Mouse (Mus musculus) kidney, postnatal 0 days (tissue): ENCODE measurements around the gene Prkcd. TPM values are rescaled to one million over a fixed set of nuclear protein-coding genes. Genes with fewer than 3 reads are reported as not detected.
A peak's percentile ranks its signal among the peaks of the same experiment; 100 is the strongest.

Experiments
- ATAC-seq: fragments of 200-750 bp; cut with Nextera tagmentation; replicated peaks from 2 replicates; pipeline ENCODE4 v1.8.0; 2017; ENCODE audit warnings: low read depth, moderate number of reproducible peaks, moderate TSS enrichment, moderate library complexity; ENCODE audit not compliant: low FRiP score
- DNase-seq: peaks from one replicate; pipeline ENCODE4 v3.0.0-alpha.2; 2016; ENCODE audit warnings: low spot score
- H3K27ac ChIP-seq: fragments of 300-500 bp; sonication (generic); 2 replicates; pipeline ENCODE4 v1.5.1; 2014; ENCODE audit warnings: mild to moderate bottlenecking
- H3K27me3 ChIP-seq: fragments of 300-500 bp; sonication (generic); 2 replicates; pipeline ENCODE4 v1.6.1; 2014; ENCODE audit warnings: low read length, mixed read lengths; ENCODE audit not compliant: insufficient read depth
- H3K36me3 ChIP-seq: fragments of 300-500 bp; sonication (generic); 2 replicates; pipeline ENCODE4 v1.6.1; 2014; ENCODE audit warnings: low read length, mixed read lengths; ENCODE audit not compliant: insufficient read depth
- H3K4me1 ChIP-seq: fragments of 300-500 bp; sonication (generic); replicated peaks from 2 replicates; pipeline ENCODE4 v1.6.1; 2014; ENCODE audit warnings: antibody characterized with exemption, low read length, mixed read lengths; ENCODE audit not compliant: insufficient read depth
- H3K4me2 ChIP-seq: fragments of 300-500 bp; sonication (generic); 2 replicates; pipeline ENCODE4 v1.6.1; 2014; ENCODE audit warnings: mild to moderate bottlenecking, low read length, moderate library complexity, mixed read lengths
- H3K4me3 ChIP-seq: fragments of 300-500 bp; sonication (generic); replicated peaks from 2 replicates; pipeline ENCODE4 v1.5.1; 2014; ENCODE audit warnings: low read depth, low read length
- H3K9ac ChIP-seq: fragments of 300-500 bp; sonication (generic); 2 replicates; pipeline ENCODE4 v1.6.1; 2014; ENCODE audit warnings: low read depth, low read length
- H3K9me3 ChIP-seq: fragments of 300-500 bp; sonication (generic); replicated peaks from 2 replicates; pipeline ENCODE4 v1.6.1; 2016; ENCODE audit warnings: low read length, inconsistent platforms, mixed read lengths
- CTCF ChIP-seq: IDR thresholded peaks from 2 replicates; pipeline ENCODE4 v1.5.1; 2016; ENCODE audit warnings: antibody characterized with exemption, low read depth, mild to moderate bottlenecking, moderate library complexity
- WGBS: fragments of 180-500 bp; shearing (Covaris S2); extraction: QIAGEN DNeasy Blood & Tissue Kit; methylation state at CpG from one replicate; pipeline ENCODE4 v1.1.7; 2014; 5-methylcytosine and 5-hydroxymethylcytosine counted together
- polyA plus RNA-seq: library from polyadenylated mRNA; unstranded; fragments of >200 nt; fragmentation: Nextera tagmentation; extraction: Ambion mirVana; gene quantifications from 2 replicates; pipeline ENCODE4 v1.2.1, GENCODE M21; 2015

The Prkcd gene
- polyA plus RNA-seq, 1 experiment from 2014 or later, result 44.9 TPM

- 77% methylated on average over 7 of the region's 7 CpGs for WGBS
Measured at GRCm38 (mm10) chr14:30590918-30591317, 35.1 kb downstream of the Prkcd start.

GRCm38 (mm10) chr14:30590041-30590645 lies 35.9 kb downstream of the Prkcd start:
- no peak overlapping the region for H3K4me3 ChIP-seq
- no peak overlapping the region for H3K27ac ChIP-seq
- ATAC-seq, result no peak
- H3K4me2 ChIP-seq, result no peak overlapping the region
- no peak overlapping the region for H3K9ac ChIP-seq
- H3K9me3 ChIP-seq, result no peaks in the 10 kb centered on the region
- no peaks in the 10 kb centered on the region for H3K36me3 ChIP-seq
- TF ChIP-seq CTCF, result no peak
- no peak for DNase-seq
- no peaks in the 10 kb centered on the region for H3K27me3 ChIP-seq
- WGBS, result 65% methylated on average over 11 of the region's 11 CpGs
- peaks cover under 1% of the 10 kb centered on the region; the same call in 1 of the 2 replicates for H3K4me1 ChIP-seq

More at GRCm38 (mm10) chr14:30590918-30591317, 35.1 kb downstream of the Prkcd start:
- DNase-seq, result no peak
- no peak overlapping the region for H3K4me3 ChIP-seq
- ATAC-seq, result no peak
- no peak overlapping the region for H3K4me2 ChIP-seq
- no peaks in the 10 kb centered on the region for H3K27me3 ChIP-seq
- no peak overlapping the region for H3K27ac ChIP-seq
- H3K4me1 ChIP-seq, result no peaks in the 10 kb centered on the region; the same call in 1 of the 2 replicates
- no peak overlapping the region for H3K9ac ChIP-seq
- no peak for TF ChIP-seq CTCF
- H3K36me3 ChIP-seq, result no peaks in the 10 kb centered on the region
- H3K9me3 ChIP-seq, result no peaks in the 10 kb centered on the region

- Histone ChIP-seq H3K36me3 (no peaks in the 10 kb centered on the region), H3K9ac (no peak overlapping the region), H3K4me3 (no peak overlapping the region), H3K9me3 (no peaks in the 10 kb centered on the region), H3K4me2 (no peak overlapping the region), H3K27me3 (no peaks in the 10 kb centered on the region), H3K4me1 (peaks cover 10% of the 10 kb centered on the region), H3K27ac (0 out of 2 replicates have a peak overlapping the region, but pooled peaks have one; percentile 2)
- DNase-seq (no peak), ATAC-seq (no peak)
- 36% methylated on average over 7 of the region's 7 CpGs for WGBS
- TF ChIP-seq CTCF, result peak; percentile 9; the same call in 1 of the 2 replicates
Measured at GRCm38 (mm10) chr14:30586780-30587461, 39.1 kb downstream of the Prkcd start.

- DNase-seq, result no peak
Measured at GRCm38 (mm10) chr14:30585323-30585722, 40.7 kb downstream of the Prkcd start.

GRCm38 (mm10) chr14:30584497-30585251 lies 41.3 kb downstream of the Prkcd start:
- peaks cover 10% of the 10 kb centered on the region for H3K4me1 ChIP-seq

More at GRCm38 (mm10) chr14:30585323-30585722, 40.7 kb downstream of the Prkcd start:
- Histone ChIP-seq H3K9ac (no peak overlapping the region), H3K36me3 (no peaks in the 10 kb centered on the region), H3K27me3 (no peaks in the 10 kb centered on the region), H3K4me2 (no peak overlapping the region), H3K4me3 (no peak overlapping the region), H3K27ac (no peak overlapping the region), H3K4me1 (peaks cover 10% of the 10 kb centered on the region), H3K9me3 (no peaks in the 10 kb centered on the region)
- no peak for ATAC-seq
- WGBS, result 77% methylated on average over 5 of the region's 5 CpGs
- TF ChIP-seq CTCF, result peak; percentile 38

GRCm38 (mm10) chr14:30584077-30584476 lies 41.9 kb downstream of the Prkcd start:
- Histone ChIP-seq H3K9ac (no peak overlapping the region), H3K4me3 (no peak overlapping the region), H3K4me2 (no peak overlapping the region), H3K9me3 (no peaks in the 10 kb centered on the region), H3K27ac (peak overlapping the region; percentile 19; the same call in 1 of the 2 replicates), H3K27me3 (no peaks in the 10 kb centered on the region), H3K4me1 (peaks cover 10% of the 10 kb centered on the region), H3K36me3 (no peaks in the 10 kb centered on the region)
- 0 out of 2 replicates have a peak, but pooled peaks have one; percentile 3 for TF ChIP-seq CTCF
- WGBS, result 50% methylated on average over 2 of the region's 2 CpGs
- no peak for ATAC-seq
- no peak for DNase-seq

More at GRCm38 (mm10) chr14:30584497-30585251, 41.3 kb downstream of the Prkcd start:
- no peak for DNase-seq
- ATAC-seq, result no peak
- TF ChIP-seq CTCF, result no peak
- no peaks in the 10 kb centered on the region for H3K27me3 ChIP-seq
- WGBS, result 43% methylated on average over 19 of the region's 19 CpGs
- no peaks in the 10 kb centered on the region for H3K9me3 ChIP-seq
- no peak overlapping the region for H3K9ac ChIP-seq
- H3K4me3 ChIP-seq, result no peak overlapping the region
- no peaks in the 10 kb centered on the region for H3K36me3 ChIP-seq
- peak overlapping the region; percentile 19; the same call in 1 of the 2 replicates for H3K27ac ChIP-seq
- no peak overlapping the region for H3K4me2 ChIP-seq
